ENCODE assay signal across 12 mouse cellular contexts in the genomic region with DNA sequence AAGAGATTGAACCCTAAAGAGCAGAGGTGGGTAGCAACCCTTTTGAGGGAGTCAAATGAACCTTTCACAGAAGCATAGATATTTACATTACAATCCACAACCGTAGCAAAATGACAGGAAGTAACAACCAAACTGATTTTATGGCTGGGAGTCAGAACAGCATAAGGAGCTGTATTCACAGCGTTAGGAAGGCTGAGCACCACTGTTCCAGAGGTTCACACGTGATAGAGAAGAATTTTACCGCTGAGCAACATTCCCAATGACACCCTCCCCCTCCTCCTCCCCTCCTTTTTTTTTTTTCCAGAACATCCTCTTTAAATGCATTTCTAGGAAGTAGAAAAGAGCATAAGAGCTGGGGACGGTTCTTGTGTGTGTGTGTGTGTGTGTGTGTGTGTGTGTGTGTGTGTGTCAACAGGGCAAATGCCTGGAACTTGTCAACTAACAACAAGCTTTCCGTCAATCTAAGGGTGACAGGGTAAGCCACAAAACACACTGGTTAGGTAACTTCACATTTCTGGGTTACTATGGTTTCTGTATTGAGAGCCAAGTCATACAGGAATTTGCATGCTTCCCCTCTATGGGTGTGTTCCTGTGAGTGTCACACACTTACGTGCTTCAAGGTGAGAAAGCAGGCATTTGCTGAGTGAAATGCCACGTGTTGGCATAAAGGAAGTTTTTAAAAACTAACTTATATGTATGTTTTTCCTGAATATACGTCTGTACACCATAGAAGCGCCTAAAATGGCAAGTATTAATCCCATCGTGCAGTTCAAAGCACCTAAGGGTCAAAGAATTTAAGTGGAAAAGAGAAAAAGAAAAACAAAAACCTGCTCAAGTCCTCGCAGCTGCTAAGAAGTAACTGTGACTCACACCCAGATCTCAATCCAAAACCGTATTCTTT. TPM values are rescaled to one million over a fixed set of nuclear protein-coding genes. Genes with fewer than 3 reads are reported as not detected.
A peak's percentile ranks its signal among the peaks of the same experiment; 100 is the strongest.
DNase-seq lines count a peak whose midpoint lies in the region; ATAC-seq and TF ChIP-seq lines count a peak whose summit lies in the region.
"Had no signal": no experiment of that assay in that cellular context is flagged by ENCODE, and none has a peak within 500 bp of the region (broad histone marks: within the 10 kb centered on the region; RNA-seq: fewer than 3 reads in every experiment).

No protein-coding gene starts in this region.

- H3K27me3 ChIP-seq in embryonic facial prominence, embryonic 14.5 days (replicated peaks; ENCODE audit: control insufficient read depth, insufficient read depth, low read length) = no peaks in the 10 kb centered on the region
- H3K27me3 ChIP-seq in myocyte (ENCODE audit: control insufficient read depth, insufficient read depth, insufficient read length) = no peaks in the 10 kb centered on the region
- H3K27me3 ChIP-seq in midbrain, embryonic 11.5 days (ENCODE audit: control insufficient read depth, insufficient read depth, low read length) = no peaks in the 10 kb centered on the region
- H3K27me3 ChIP-seq: neural tube, embryonic 15.5 days had no signal

- no peaks in the 10 kb centered on the region for H3K36me3 ChIP-seq in embryonic facial prominence, embryonic 14.5 days (ENCODE audit: control insufficient read depth, insufficient read depth, low read length)
- no peaks in the 10 kb centered on the region for H3K36me3 ChIP-seq in myocyte (ENCODE audit: control insufficient read depth, insufficient read depth)
- no peaks in the 10 kb centered on the region for H3K36me3 ChIP-seq in midbrain, embryonic 11.5 days (ENCODE audit: control insufficient read depth, insufficient read depth, low read length)
- H3K36me3 ChIP-seq: neural tube, embryonic 15.5 days had no signal

- peak overlapping the region; percentile 63 for H3K27ac ChIP-seq in layer of hippocampus, adult 2 months
- H3K27ac ChIP-seq in embryonic facial prominence, embryonic 14.5 days (replicated peaks; ENCODE audit: low read depth, low read length) = peak overlapping the region; percentile 2
- H3K27ac ChIP-seq in midbrain, embryonic 11.5 days (ENCODE audit: low read depth, low read length) = no peak overlapping the region
- H3K27ac ChIP-seq: neural tube, embryonic 15.5 days had no signal

- H3K4me1 ChIP-seq in embryonic facial prominence, embryonic 14.5 days (ENCODE audit: control insufficient read depth, insufficient read depth, low read length) = peaks cover 9% of the 10 kb centered on the region; the same call in 1 of the 2 replicates
- H3K4me1 ChIP-seq in midbrain, embryonic 11.5 days (ENCODE audit: control insufficient read depth, insufficient read depth, low read length) = no peaks in the 10 kb centered on the region

- no peak for DNase-seq in layer of hippocampus, adult 2 months (ENCODE audit: low spot score in 2 of 2)
- DNase-seq in layer of hippocampus, postnatal 10 days (ENCODE audit: low spot score in 2 of 2) = no peak
- DNase-seq in CD8-positive naive resting alpha-beta T cell, adult 2 months (ENCODE audit: low read depth in 2 of 2, low spot score in 2 of 2) = peak; percentile 33 to 57
- peak; percentile 68 for DNase-seq in embryonic facial prominence, embryonic 14.5 days (ENCODE audit: low spot score)
- DNase-seq in right cerebral cortex, postnatal 10 days (ENCODE audit: low spot score in 2 of 2) = no peak
- no peak for DNase-seq in midbrain, embryonic 11.5 days (ENCODE audit: low spot score, missing footprints)
- no peak for DNase-seq in kidney, adult 18-20 months
- DNase-seq: left cerebral cortex, postnatal 4 days had no signal

- TF ChIP-seq CTCF in layer of hippocampus, adult 2 months (conservative IDR thresholded peaks at IDR 0.05) = no peak

- no peak overlapping the region for H3K4me3 ChIP-seq in layer of hippocampus, adult 2 months
- H3K4me3 ChIP-seq in embryonic facial prominence, embryonic 14.5 days (ENCODE audit: low read depth, low read length) = no peak overlapping the region
- peak overlapping the region; percentile 3 for H3K4me3 ChIP-seq in myocyte
- H3K4me3 ChIP-seq in midbrain, embryonic 11.5 days (ENCODE audit: low read depth, low read length) = no peak overlapping the region
- H3K4me3 ChIP-seq: neural tube, embryonic 15.5 days had no signal

- H3K9me3 ChIP-seq in embryonic facial prominence, embryonic 14.5 days (ENCODE audit: control insufficient read depth, low read length) = no peaks in the 10 kb centered on the region
- no peaks in the 10 kb centered on the region for H3K9me3 ChIP-seq in midbrain, embryonic 11.5 days (ENCODE audit: control insufficient read depth, low read length)
- H3K9me3 ChIP-seq: neural tube, embryonic 15.5 days had no signal

- H3ac ChIP-seq in myocyte (ENCODE audit: control insufficient read depth, insufficient read length) = no peak overlapping the region

- H3K4me2 ChIP-seq in embryonic facial prominence, embryonic 14.5 days (ENCODE audit: low read depth, low read length) = peak overlapping the region; percentile 25
- H3K4me2 ChIP-seq in myocyte (ENCODE audit: low read depth) = peak overlapping the region; percentile 93
- no peak overlapping the region for H3K4me2 ChIP-seq in midbrain, embryonic 11.5 days
- H3K4me2 ChIP-seq: neural tube, embryonic 15.5 days had no signal

- WGBS in embryonic facial prominence, embryonic 14.5 days = 42% methylated on average over 13 of the region's 13 CpGs
- 69% methylated on average over 13 of the region's 13 CpGs for WGBS in midbrain, embryonic 11.5 days

- H3K9ac ChIP-seq in embryonic facial prominence, embryonic 14.5 days (ENCODE audit: low read depth, low read length) = no peak overlapping the region
- no peak overlapping the region for H3K9ac ChIP-seq in midbrain, embryonic 11.5 days (ENCODE audit: low read length)
- H3K9ac ChIP-seq: neural tube, embryonic 15.5 days had no signal

- peak; percentile 60; the same call in 1 of the 2 replicates for ATAC-seq in embryonic facial prominence, embryonic 14.5 days (ENCODE audit: low read depth)
- no peak for ATAC-seq in midbrain, embryonic 11.5 days (ENCODE audit: low FRiP score)
- ATAC-seq: forebrain, embryonic 16.5 days had no signal

- peaks cover 46% of the 10 kb centered on the region for H3K79me2 ChIP-seq in myocyte (ENCODE audit: control insufficient read depth, insufficient read depth)

- TF ChIP-seq POLR2A in myocyte (IDR thresholded peaks at IDR 0.05; ENCODE audit: insufficient read length, low read depth) = no peak

TF ChIP-seq in myocyte, 11 proteins besides CTCF, POLR2A, EP300 and RAD21:
- TF ChIP-seq POLR2AphosphoS2 (IDR thresholded peaks at IDR 0.05; ENCODE audit: insufficient read length, low read depth) = no peak
- TF ChIP-seq MYOG (IDR thresholded peaks at IDR 0.05; ENCODE audit: control insufficient read depth in 1 of 3, insufficient read depth in 1 of 3, insufficient read length in 2 of 3, low read depth in 2 of 3) = no peak

RNA-seq across cellular contexts. Expression of gene Ust, which starts 13.0 kb away (rescaled TPM):
- total RNA-seq in layer of hippocampus, adult 2 months (2021) = 10 to 100 TPM; 62.3 to 64.1 TPM
- 10 to 100 TPM; 50.0 to 52.6 TPM for total RNA-seq in layer of hippocampus, postnatal 10 days (2021)
- 10.8 and 11.2 TPM in 2 replicates for polyA plus RNA-seq in embryonic facial prominence, embryonic 14.5 days (2014; fragmentation: Nextera tagmentation; extraction: Ambion mirVana)
- polyA plus RNA-seq in myocyte (2012; fragmentation: generic; extraction: Trizol) = 7.3 TPM
- polyA plus RNA-seq in midbrain, embryonic 11.5 days (2014; fragmentation: Nextera tagmentation; extraction: Ambion mirVana) = 2.9 and 3.1 TPM in 2 replicates
- total RNA-seq: megakaryocyte-erythroid progenitor cell, adult 5-6 weeks had no signal

Comparison
In these comparisons a context has a peak if more than half of its experiments do, and no peak if none do; other contexts are left out.
1. DNase-seq: peak in CD8-positive naive resting alpha-beta T cell, adult 2 months (2 of 2) and embryonic facial prominence, embryonic 14.5 days (single experiment); none in layer of hippocampus, adult 2 months (0 of 2), layer of hippocampus, postnatal 10 days (0 of 2), right cerebral cortex, postnatal 10 days (0 of 2), midbrain, embryonic 11.5 days (single experiment) and kidney, adult 18-20 months (single experiment).